In the genomic region with DNA sequence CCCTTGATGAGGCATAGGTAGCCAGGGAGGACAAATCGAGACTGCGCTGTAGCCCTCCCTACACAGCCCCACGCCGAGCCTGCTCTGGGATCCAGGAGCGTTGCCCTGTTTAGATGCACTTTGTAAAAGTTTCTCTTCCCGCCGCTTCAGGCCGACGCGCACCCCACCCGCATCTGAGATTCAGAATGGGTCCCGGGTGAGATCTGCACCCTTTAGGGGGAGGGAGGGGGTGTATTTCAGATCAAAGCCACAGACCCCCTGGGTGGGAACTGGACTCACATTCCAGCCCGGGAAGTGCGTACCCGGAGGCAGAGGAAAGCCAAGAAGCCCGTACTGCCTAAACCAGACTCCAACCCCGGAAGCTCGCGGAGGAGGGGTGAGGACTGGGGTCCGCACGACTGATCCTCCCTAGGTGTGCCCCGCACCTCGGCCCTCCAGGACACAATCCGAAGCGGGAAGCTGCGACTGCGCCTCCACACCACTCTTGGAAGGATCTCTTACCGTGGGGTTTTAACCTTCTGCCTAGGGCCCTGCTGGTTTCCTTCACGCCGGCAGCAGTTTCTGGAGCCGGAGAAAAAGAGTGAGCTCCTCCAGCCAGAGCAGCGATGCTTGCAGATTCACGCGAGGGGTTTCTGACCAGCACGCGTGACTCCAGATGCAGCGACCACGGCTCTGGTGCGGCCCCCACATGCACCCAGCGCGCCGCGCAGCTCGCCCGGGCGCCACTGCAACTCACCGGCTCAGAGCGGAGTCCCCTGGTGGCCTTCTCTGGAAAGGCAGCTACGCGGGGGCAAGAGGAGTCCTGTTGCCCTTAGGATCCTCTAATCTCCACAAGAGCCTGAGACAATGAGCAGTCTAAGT, we compare ENCODE assay signal across 8 mouse cellular contexts. TPM values are rescaled to one million over a fixed set of nuclear protein-coding genes. Genes with fewer than 3 reads are reported as not detected.
DNase-seq lines count a peak whose midpoint lies in the region; ATAC-seq and TF ChIP-seq lines count a peak whose summit lies in the region.

A gene (minus strand): TSS at position 734 of the 861 bp plus-strand sequence.

- intact Hi-C loops in heart, postnatal 10 days (cut with DNase I): loop anchor here (1.0 to 5.0 kb wide), 2 partner anchors 180 to 199 kb away; no protein-coding TSS in a partner anchor

- H3K4me2 ChIP-seq in forebrain, embryonic 13.5 days: peak within 1 kb of the TSS; percentile 79
- H3K4me2 ChIP-seq in liver, embryonic 16.5 days (ENCODE audit: low read depth, low read length): peak within 1 kb of the TSS; percentile 76
- H3K4me2 ChIP-seq in neural tube, embryonic 12.5 days (replicated peaks): peak within 1 kb of the TSS; percentile 92
- H3K4me2 ChIP-seq in stomach, postnatal 0 days (replicated peaks; ENCODE audit: low read depth): peak within 1 kb of the TSS; percentile 85

- H3K4me3 ChIP-seq in forebrain, embryonic 13.5 days: peak within 1 kb of the TSS; percentile 56
- peak within 1 kb of the TSS; percentile 67 for H3K4me3 ChIP-seq in liver, embryonic 16.5 days (ENCODE audit: low read depth, low read length)
- H3K4me3 ChIP-seq in neural tube, embryonic 12.5 days: peak within 1 kb of the TSS; percentile 57
- H3K4me3 ChIP-seq in stomach, postnatal 0 days (ENCODE audit: low read depth, low read length): peak within 1 kb of the TSS; percentile 68

- H3K27ac ChIP-seq in forebrain, embryonic 13.5 days: peak within 1 kb of the TSS; percentile 73
- H3K27ac ChIP-seq in liver, embryonic 16.5 days (ENCODE audit: low read length): peak within 1 kb of the TSS; percentile 84
- H3K27ac ChIP-seq in neural tube, embryonic 12.5 days: 0 out of 2 replicates have a peak within 1 kb of the TSS, but pooled peaks have one; percentile 1
- peak within 1 kb of the TSS; percentile 81 for H3K27ac ChIP-seq in stomach, postnatal 0 days (replicated peaks)

- peak; percentile 67 for DNase-seq in c-Kit-positive CD71-positive TER-119-positive erythroid progenitor cells, embryonic 14.5 days (ENCODE audit: low spot score)
- peak; percentile 90 to 91 for DNase-seq in heart, postnatal 10 days
- peak; percentile 94 to 95 for DNase-seq in kidney, postnatal 4 days
- peak; percentile 91 for DNase-seq in stomach, postnatal 0 days (ENCODE audit: low spot score)

- peak within 1 kb of the TSS; percentile 70 for H3K9ac ChIP-seq in forebrain, embryonic 13.5 days
- peak within 1 kb of the TSS; percentile 67 for H3K9ac ChIP-seq in liver, embryonic 16.5 days (ENCODE audit: low read depth, low read length)
- H3K9ac ChIP-seq in neural tube, embryonic 12.5 days: peak within 1 kb of the TSS; percentile 61
- H3K9ac ChIP-seq in stomach, postnatal 0 days (ENCODE audit: low read length): peak within 1 kb of the TSS; percentile 76

- H3K36me3 ChIP-seq in forebrain, embryonic 13.5 days (ENCODE audit: poor library complexity, severe bottlenecking): no peaks in the 10 kb centered on the region
- no peaks in the 10 kb centered on the region for H3K36me3 ChIP-seq in liver, embryonic 16.5 days (ENCODE audit: control insufficient read depth, insufficient read depth)
- no peaks in the 10 kb centered on the region for H3K36me3 ChIP-seq in neural tube, embryonic 12.5 days
- H3K36me3 ChIP-seq in stomach, postnatal 0 days (ENCODE audit: control insufficient read depth, insufficient read depth, low read length): no peaks in the 10 kb centered on the region

- H3K9me3 ChIP-seq in forebrain, embryonic 13.5 days (replicated peaks): no peaks in the 10 kb centered on the region
- no peaks in the 10 kb centered on the region for H3K9me3 ChIP-seq in liver, embryonic 16.5 days (replicated peaks; ENCODE audit: control insufficient read depth, low read length)
- no peaks in the 10 kb centered on the region for H3K9me3 ChIP-seq in neural tube, embryonic 12.5 days
- H3K9me3 ChIP-seq in stomach, postnatal 0 days (ENCODE audit: control insufficient read depth, low read length): no peaks in the 10 kb centered on the region

- peak; percentile 95 for TF ChIP-seq CTCF in stomach, postnatal 0 days (IDR thresholded peaks at IDR 0.05; ENCODE audit: low read depth)

- peaks cover 15% of the 10 kb centered on the region for H3K4me1 ChIP-seq in forebrain, embryonic 13.5 days
- peaks cover 4% of the 10 kb centered on the region for H3K4me1 ChIP-seq in liver, embryonic 16.5 days (ENCODE audit: control insufficient read depth, low read depth, low read length)
- H3K4me1 ChIP-seq in neural tube, embryonic 12.5 days: peaks cover 16% of the 10 kb centered on the region
- H3K4me1 ChIP-seq in stomach, postnatal 0 days (replicated peaks; ENCODE audit: control insufficient read depth, insufficient read depth): no peaks in the 10 kb centered on the region

- H3K27me3 ChIP-seq in forebrain, embryonic 13.5 days: peaks cover 6% of the 10 kb centered on the region; the same call in 1 of the 2 replicates
- no peaks in the 10 kb centered on the region for H3K27me3 ChIP-seq in liver, embryonic 16.5 days (ENCODE audit: control insufficient read depth, insufficient read depth, low read depth, low read length)
- no peaks in the 10 kb centered on the region for H3K27me3 ChIP-seq in neural tube, embryonic 12.5 days (replicated peaks)
- no peaks in the 10 kb centered on the region for H3K27me3 ChIP-seq in stomach, postnatal 0 days (ENCODE audit: control insufficient read depth, insufficient read depth, low read length)

- under 1% methylated on average over 50 of the region's 50 CpGs for WGBS in forebrain, embryonic 13.5 days
- under 1% methylated on average over 50 of the region's 50 CpGs for WGBS in liver, embryonic 16.5 days (ENCODE audit: insufficient replicate concordance)
- under 1% methylated on average over 50 of the region's 50 CpGs for WGBS in neural tube, embryonic 12.5 days
- WGBS in stomach, postnatal 0 days: under 1% methylated on average over 50 of the region's 50 CpGs

- peak; percentile 90 for ATAC-seq in CD4-positive, CD25-positive, alpha-beta regulatory T cell, adult 4 months
- peak; percentile 90 for ATAC-seq in forebrain, embryonic 13.5 days
- ATAC-seq in liver, embryonic 16.5 days (ENCODE audit: low read depth): peak; percentile 57
- ATAC-seq in neural tube, embryonic 12.5 days (ENCODE audit: low FRiP score, low read depth): peak; percentile 93
- peak; percentile 75 for ATAC-seq in stomach, postnatal 0 days (ENCODE audit: low FRiP score, low TSS enrichment)

- TF ChIP-seq EP300 in stomach, postnatal 0 days (optimal IDR thresholded peaks at IDR 0.05): no peak

RNA-seq across cellular contexts. Expression of the gene that starts here (rescaled TPM):
- 1 to 10 TPM; 5.8 to 6.5 TPM for polyA plus RNA-seq in CD4-positive, CD25-positive, alpha-beta regulatory T cell, adult 4 months (2017; shearing (Covaris generic))
- polyA plus RNA-seq in forebrain, embryonic 13.5 days (2015; fragmentation: Nextera tagmentation; extraction: Ambion mirVana): 12.4 and 12.6 TPM in 2 replicates
- 1 to 10 TPM in 1 of 2 experiments, under 1 TPM in 1; 0.96 to 1.2 TPM for total RNA-seq in heart, postnatal 10 days (2021)
- 9.6 and 10.2 TPM in 2 replicates for polyA plus RNA-seq in liver, embryonic 16.5 days (2015; fragmentation: Nextera tagmentation; extraction: Ambion mirVana)
- 6.2 and 8.4 TPM in 2 replicates for polyA plus RNA-seq in neural tube, embryonic 12.5 days (2016; fragmentation: Nextera tagmentation; extraction: Ambion mirVana)
- 15.0 and 16.9 TPM in 2 replicates for polyA plus RNA-seq in stomach, postnatal 0 days (2015; fragmentation: Nextera tagmentation; extraction: Ambion mirVana)

Comparison
In these comparisons a context has a peak if more than half of its experiments do, and no peak if none do; other contexts are left out.
1. Peak in every context shown above with its lines: DNase-seq, ATAC-seq, H3K4me3 ChIP-seq and H3K27ac ChIP-seq.
2. H3K27ac ChIP-seq: peak in every context shown above with its lines; median percentile 84 in liver, embryonic 16.5 days; 81 in stomach, postnatal 0 days; 73 in forebrain, embryonic 13.5 days; 1 in neural tube, embryonic 12.5 days.